Mouse (Mus musculus) kidney, postnatal 0 days (tissue): ENCODE measurements around the gene 2610528A11Rik. TPM values are rescaled to one million over a fixed set of nuclear protein-coding genes. Genes with fewer than 3 reads are reported as not detected.

Experiments
- ATAC-seq: fragments of 200-750 bp; cut with Nextera tagmentation; replicated peaks from 2 replicates; pipeline ENCODE4 v1.8.0; 2017; ENCODE audit warnings: low read depth, moderate number of reproducible peaks, moderate TSS enrichment, moderate library complexity; ENCODE audit not compliant: low FRiP score
- DNase-seq: peaks from one replicate; pipeline ENCODE4 v3.0.0-alpha.2; 2016; ENCODE audit warnings: low spot score
- H3K27ac ChIP-seq: fragments of 300-500 bp; sonication (generic); 2 replicates; pipeline ENCODE4 v1.5.1; 2014; ENCODE audit warnings: mild to moderate bottlenecking
- H3K27me3 ChIP-seq: fragments of 300-500 bp; sonication (generic); 2 replicates; pipeline ENCODE4 v1.6.1; 2014; ENCODE audit warnings: low read length, mixed read lengths; ENCODE audit not compliant: insufficient read depth
- H3K36me3 ChIP-seq: fragments of 300-500 bp; sonication (generic); 2 replicates; pipeline ENCODE4 v1.6.1; 2014; ENCODE audit warnings: low read length, mixed read lengths; ENCODE audit not compliant: insufficient read depth
- H3K4me1 ChIP-seq: fragments of 300-500 bp; sonication (generic); replicated peaks from 2 replicates; pipeline ENCODE4 v1.6.1; 2014; ENCODE audit warnings: antibody characterized with exemption, low read length, mixed read lengths; ENCODE audit not compliant: insufficient read depth
- H3K4me2 ChIP-seq: fragments of 300-500 bp; sonication (generic); 2 replicates; pipeline ENCODE4 v1.6.1; 2014; ENCODE audit warnings: mild to moderate bottlenecking, low read length, moderate library complexity, mixed read lengths
- H3K4me3 ChIP-seq: fragments of 300-500 bp; sonication (generic); replicated peaks from 2 replicates; pipeline ENCODE4 v1.5.1; 2014; ENCODE audit warnings: low read depth, low read length
- H3K9ac ChIP-seq: fragments of 300-500 bp; sonication (generic); 2 replicates; pipeline ENCODE4 v1.6.1; 2014; ENCODE audit warnings: low read depth, low read length
- H3K9me3 ChIP-seq: fragments of 300-500 bp; sonication (generic); replicated peaks from 2 replicates; pipeline ENCODE4 v1.6.1; 2016; ENCODE audit warnings: low read length, inconsistent platforms, mixed read lengths
- CTCF ChIP-seq: IDR thresholded peaks from 2 replicates; pipeline ENCODE4 v1.5.1; 2016; ENCODE audit warnings: antibody characterized with exemption, low read depth, mild to moderate bottlenecking, moderate library complexity
- WGBS: fragments of 180-500 bp; shearing (Covaris S2); extraction: QIAGEN DNeasy Blood & Tissue Kit; methylation state at CpG from one replicate; pipeline ENCODE4 v1.1.7; 2014; 5-methylcytosine and 5-hydroxymethylcytosine counted together
- polyA plus RNA-seq: library from polyadenylated mRNA; unstranded; fragments of >200 nt; fragmentation: Nextera tagmentation; extraction: Ambion mirVana; gene quantifications from 2 replicates; pipeline ENCODE4 v1.2.1, GENCODE M21; 2015

2610528A11Rik gene
- polyA plus RNA-seq, 1 experiment from 2014 or later = 0.17 TPM

DNA sequence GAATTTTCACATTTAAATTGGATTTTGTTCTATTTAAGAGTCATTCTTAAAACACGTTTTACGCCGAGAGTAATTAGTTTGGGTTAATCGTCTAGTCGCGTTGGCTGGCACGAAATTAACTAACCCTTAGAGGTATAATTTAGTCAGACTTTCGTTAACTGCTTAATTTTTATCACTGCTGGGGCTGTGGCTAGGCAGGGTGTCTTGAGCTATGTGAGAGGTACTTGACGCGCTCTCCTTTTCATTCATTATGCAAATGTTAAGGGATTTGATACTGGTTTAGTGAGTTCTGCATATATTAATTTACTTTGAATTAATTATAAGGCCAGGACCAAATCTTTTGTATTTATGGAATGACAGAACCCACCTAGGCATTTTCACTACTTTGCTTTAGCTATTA lies 21.8 kb upstream of the 2610528A11Rik start:
- Histone ChIP-seq H3K4me2 (peak overlapping the region; percentile 53), H3K9ac (peak overlapping the region; percentile 59), H3K4me1 (no peaks in the 10 kb centered on the region), H3K36me3 (0 out of 2 replicates have a peak, but pooled peaks cover 10% of the 10 kb centered on the region), H3K27ac (peak overlapping the region; percentile 70), H3K9me3 (no peaks in the 10 kb centered on the region), H3K27me3 (no peaks in the 10 kb centered on the region), H3K4me3 (peak overlapping the region; percentile 87)
- TF ChIP-seq CTCF = no peak
- 3% methylated on average over 10 of the region's 10 CpGs for WGBS
- DNase-seq (peak; percentile 6), ATAC-seq (no peak)

DNA sequence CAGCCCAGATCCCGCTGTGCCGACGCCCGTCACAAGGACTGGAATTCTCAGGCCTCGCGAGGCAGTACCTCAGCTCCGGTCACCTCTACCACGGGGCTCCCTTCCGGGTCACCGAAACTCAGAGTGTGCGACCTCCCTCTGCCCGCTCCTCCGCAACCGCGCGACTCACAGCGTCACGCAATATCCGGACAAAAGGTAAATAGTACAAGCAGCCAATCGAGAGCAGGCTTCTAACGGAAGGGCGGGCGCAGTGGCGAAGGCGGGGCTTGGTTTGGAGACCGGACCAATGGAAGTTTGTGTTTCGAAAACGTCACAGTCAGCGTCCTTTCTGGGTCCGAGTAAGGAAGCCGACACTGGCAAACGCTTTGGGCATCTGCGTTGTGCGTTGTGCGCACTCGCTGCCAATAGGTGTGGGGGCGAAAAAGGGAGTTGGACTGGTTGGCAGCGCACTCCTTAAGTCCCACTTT lies 21.3 kb upstream of the 2610528A11Rik start, which contains the start of gene Ghitm:
TSS of gene Ghitm (minus strand) at position 146 of the 467 bp plus-strand sequence.
- H3K4me1 ChIP-seq = no peaks in the 10 kb centered on the region
- no peaks in the 10 kb centered on the region for H3K27me3 ChIP-seq
- under 1% methylated on average over 38 of the region's 38 CpGs for WGBS
- peak within 1 kb of the TSS; percentile 62 for H3K4me2 ChIP-seq
- peak; percentile 99 for DNase-seq
- no peak for TF ChIP-seq CTCF
- H3K9me3 ChIP-seq = no peaks in the 10 kb centered on the region
- ATAC-seq = peak; percentile 99
- H3K27ac ChIP-seq = peak within 1 kb of the TSS; percentile 95
- peak within 1 kb of the TSS; percentile 96 for H3K9ac ChIP-seq
- H3K4me3 ChIP-seq = peak within 1 kb of the TSS; percentile 87
- H3K36me3 ChIP-seq = peaks cover 14% of the 10 kb centered on the region; the same call in 1 of the 2 replicates

DNA sequence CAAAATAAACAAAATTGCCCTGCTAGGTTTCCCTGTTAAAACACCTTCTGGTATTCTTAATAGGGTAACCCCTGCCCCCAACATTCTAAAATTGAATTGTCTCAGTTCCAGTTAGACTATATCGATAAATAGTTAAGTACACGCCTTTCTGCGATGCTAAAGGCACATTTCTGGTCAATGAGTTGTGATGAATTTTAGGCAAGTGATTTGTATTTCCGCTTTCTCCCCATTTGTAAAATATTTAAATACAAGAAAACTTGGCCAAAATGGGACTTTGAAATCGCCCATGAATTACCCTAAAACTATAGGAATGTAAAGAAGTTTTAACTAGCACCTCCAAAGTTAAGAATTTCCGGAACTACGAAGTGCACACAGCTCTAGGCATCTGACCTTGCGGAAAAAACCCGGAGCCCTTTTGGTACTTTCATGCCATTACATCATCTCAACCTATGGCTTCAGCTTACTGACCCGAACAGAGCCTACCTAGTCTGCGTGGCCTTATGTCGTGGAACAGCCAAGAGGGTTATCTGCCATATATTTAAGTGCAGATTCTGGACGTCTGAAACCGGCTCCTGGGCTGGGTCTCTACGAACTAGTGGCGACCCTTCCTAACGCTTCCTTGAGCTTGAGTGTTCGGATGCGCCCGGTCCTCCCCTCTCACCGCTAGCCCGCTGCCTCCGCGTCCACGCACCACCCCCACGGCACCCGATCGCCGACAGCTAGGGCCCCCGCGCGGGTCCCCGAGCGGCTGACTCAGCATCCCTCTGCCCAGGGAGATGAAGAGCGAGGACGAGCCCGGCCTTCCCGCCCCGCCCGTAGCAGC lies 20.7 kb upstream of the 2610528A11Rik start:
- peak; percentile 42 for ATAC-seq
- peak overlapping the region; percentile 96 for H3K9ac ChIP-seq
- no peaks in the 10 kb centered on the region for H3K27me3 ChIP-seq
- H3K36me3 ChIP-seq = peaks cover 16% of the 10 kb centered on the region
- peak overlapping the region; percentile 62 for H3K4me2 ChIP-seq
- no peaks in the 10 kb centered on the region for H3K4me1 ChIP-seq
- peak; percentile 58 for DNase-seq
- no peaks in the 10 kb centered on the region for H3K9me3 ChIP-seq
- H3K27ac ChIP-seq = peak overlapping the region; percentile 95
- H3K4me3 ChIP-seq = peak overlapping the region; percentile 87
- no peak for TF ChIP-seq CTCF
- WGBS = 2% methylated on average over 40 of the region's 40 CpGs

DNA sequence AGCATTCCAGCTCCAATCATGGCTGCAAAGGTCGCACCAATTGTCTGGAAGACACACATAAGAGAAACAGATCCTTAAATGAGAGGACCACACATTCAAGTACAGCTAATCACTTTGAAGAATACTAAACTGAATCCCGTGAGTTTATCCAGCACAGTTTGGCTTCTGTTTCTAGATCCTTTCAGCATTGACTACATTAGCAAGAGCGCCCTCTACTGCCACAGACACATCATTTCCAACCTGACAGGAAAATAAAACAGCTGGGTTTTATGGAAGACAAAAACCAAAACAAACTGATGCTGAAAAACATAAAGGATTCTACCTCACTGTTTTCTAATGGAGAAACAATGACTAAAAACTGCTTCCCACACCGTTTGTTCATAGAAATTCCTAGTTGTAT lies 13.8 kb upstream of the 2610528A11Rik start:
- Histone ChIP-seq H3K4me2 (no peak overlapping the region), H3K9ac (no peak overlapping the region), H3K4me3 (no peak overlapping the region), H3K27me3 (no peaks in the 10 kb centered on the region), H3K4me1 (no peaks in the 10 kb centered on the region), H3K27ac (no peak overlapping the region), H3K9me3 (no peaks in the 10 kb centered on the region), H3K36me3 (peaks cover 47% of the 10 kb centered on the region)
- ATAC-seq (no peak), DNase-seq (peak; percentile 89)
- peak; percentile 76 for TF ChIP-seq CTCF
- WGBS = 43% methylated on average over 4 of the region's 4 CpGs

DNA sequence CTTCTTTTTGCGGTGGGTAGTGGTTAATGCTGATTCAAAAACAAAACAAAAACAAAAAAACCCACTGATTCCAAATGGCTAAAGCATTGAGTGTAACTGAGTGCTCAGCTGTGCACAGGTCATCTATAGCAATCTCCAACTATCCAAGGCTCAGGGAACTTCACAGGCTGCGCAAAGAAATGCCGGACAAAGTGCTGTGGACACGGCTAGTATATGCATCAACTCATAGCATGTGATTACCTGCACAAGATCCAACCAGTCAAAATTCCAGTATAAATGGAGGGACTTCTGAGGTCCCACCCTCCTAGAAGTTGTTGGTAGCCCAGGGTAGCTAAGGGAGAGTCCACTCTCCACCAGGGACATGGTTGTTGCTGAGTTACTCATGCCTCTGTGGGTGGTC lies 5.4 kb upstream of the 2610528A11Rik start:
- ATAC-seq = no peak
- no peak overlapping the region for H3K27ac ChIP-seq

DNA sequence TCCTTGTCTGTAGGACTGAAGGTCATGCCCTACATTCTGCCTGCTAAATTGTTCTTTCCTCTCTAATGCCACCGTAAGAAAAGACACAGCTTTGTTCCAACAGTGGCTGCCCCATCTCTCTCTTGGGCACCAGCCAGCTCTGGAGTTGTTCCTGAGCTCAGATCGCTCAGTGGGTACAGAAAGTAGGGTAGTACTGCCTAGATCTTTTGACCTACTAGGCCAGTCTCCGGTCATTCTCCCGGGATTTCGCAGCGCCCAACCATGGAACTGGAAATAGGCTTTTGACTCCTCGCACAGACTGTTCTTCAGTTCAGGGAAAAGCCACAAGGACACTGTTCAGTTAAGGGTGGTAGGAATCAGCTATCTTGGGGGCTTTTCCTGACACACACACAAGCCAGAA lies 891 bp downstream of the 2610528A11Rik start:
- Histone ChIP-seq H3K4me2 (no peak overlapping the region), H3K9ac (no peak overlapping the region), H3K36me3 (no peaks in the 10 kb centered on the region), H3K27me3 (no peaks in the 10 kb centered on the region), H3K9me3 (no peaks in the 10 kb centered on the region), H3K4me1 (no peaks in the 10 kb centered on the region), H3K27ac (no peak overlapping the region), H3K4me3 (no peak overlapping the region)
- 89% methylated on average over 7 of the region's 7 CpGs for WGBS
- DNase-seq = no peak
- no peak for TF ChIP-seq CTCF
- ATAC-seq = no peak

More for the DNA sequence above, 5.4 kb upstream of the 2610528A11Rik start:
- 95% methylated on average over 4 of the region's 4 CpGs for WGBS
- Histone ChIP-seq H3K9ac (no peak overlapping the region), H3K9me3 (no peaks in the 10 kb centered on the region), H3K4me2 (no peak overlapping the region), H3K36me3 (0 out of 2 replicates have a peak, but pooled peaks cover 18% of the 10 kb centered on the region), H3K4me1 (no peaks in the 10 kb centered on the region), H3K4me3 (no peak overlapping the region), H3K27me3 (no peaks in the 10 kb centered on the region)
- no peak for TF ChIP-seq CTCF
- no peak for DNase-seq
